Mouse (Mus musculus) embryonic facial prominence, embryonic 15.5 days (tissue): ENCODE data around the gene Bag5. TPM values are rescaled to one million over a fixed set of nuclear protein-coding genes. Genes with fewer than 3 reads are reported as not detected.
A peak's percentile ranks its signal among the peaks of the same experiment; 100 is the strongest.

Experiments used
- ATAC-seq: fragments of 200-750 bp; cut with Nextera tagmentation; 2 replicates; pipeline ENCODE4 v1.8.0; 2017; ENCODE audit warnings: low read depth, moderate TSS enrichment; ENCODE audit not compliant: insufficient number of reproducible peaks, low FRiP score, low TSS enrichment
- H3K27ac ChIP-seq: fragments of 300-500 bp; sonication (generic); replicated peaks from 2 replicates; pipeline ENCODE4 v1.5.1; 2015; ENCODE audit warnings: mild to moderate bottlenecking, inconsistent platforms
- H3K27me3 ChIP-seq: fragments of 300-500 bp; sonication (generic); 2 replicates; pipeline ENCODE4 v1.6.1; 2015; ENCODE audit warnings: inconsistent platforms
- H3K36me3 ChIP-seq: fragments of 300-500 bp; sonication (generic); 2 replicates; pipeline ENCODE4 v1.6.1; 2015; ENCODE audit warnings: mild to moderate bottlenecking, inconsistent platforms
- H3K4me1 ChIP-seq: fragments of 300-500 bp; sonication (generic); 2 replicates; pipeline ENCODE4 v1.6.1; 2015; ENCODE audit warnings: inconsistent platforms
- H3K4me2 ChIP-seq: fragments of 300-500 bp; sonication (generic); replicated peaks from 2 replicates; pipeline ENCODE4 v1.6.1; 2015; ENCODE audit warnings: mild to moderate bottlenecking, inconsistent platforms
- H3K4me3 ChIP-seq: fragments of 300-500 bp; sonication (generic); replicated peaks from 2 replicates; pipeline ENCODE4 v1.5.1; 2015; ENCODE audit warnings: mild to moderate bottlenecking, inconsistent platforms
- H3K9ac ChIP-seq: fragments of 300-500 bp; sonication (generic); 2 replicates; pipeline ENCODE4 v1.6.1; 2015; ENCODE audit warnings: inconsistent platforms
- H3K9me3 ChIP-seq: fragments of 300-500 bp; sonication (generic); replicated peaks from 2 replicates; pipeline ENCODE4 v1.6.1; 2016; ENCODE audit warnings: inconsistent platforms
- WGBS: fragments of 180-500 bp; shearing (Covaris S2); methylation state at CpG from one replicate; pipeline ENCODE4 v1.1.7; 2015; 5-methylcytosine and 5-hydroxymethylcytosine counted together
- polyA plus RNA-seq: library from polyadenylated mRNA; unstranded; fragments of >200 nt; fragmentation: Nextera tagmentation; extraction: Ambion mirVana; gene quantifications from 2 replicates; pipeline ENCODE4 v1.2.1, GENCODE M21; 2015

Bag5 gene
- polyA plus RNA-seq, 1 experiment from 2014 or later: 65.5 TPM

DNA sequence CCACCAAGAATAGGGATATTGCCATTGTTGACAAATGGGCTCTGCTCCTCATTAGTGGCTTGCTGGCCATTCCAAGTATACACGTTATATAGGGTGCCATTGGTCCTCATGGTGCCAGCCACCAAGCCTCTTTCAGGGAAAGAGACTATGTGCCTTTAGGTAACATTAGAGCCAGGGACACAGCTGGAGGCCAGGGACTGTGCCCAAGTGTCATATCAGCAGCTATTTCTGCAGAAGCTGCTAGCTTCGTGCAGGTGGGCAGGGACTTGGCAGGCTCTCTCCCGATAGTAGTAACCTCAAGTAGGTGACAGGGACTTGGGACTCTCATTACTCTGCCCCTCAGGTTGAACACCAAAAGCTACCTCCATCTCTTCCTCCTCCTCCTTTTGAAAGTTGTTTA is 21.9 kb upstream of the Bag5 start:
- Histone ChIP-seq H3K9ac (no peak overlapping the region), H3K4me1 (peaks cover 7% of the 10 kb centered on the region), H3K27me3 (no peaks in the 10 kb centered on the region), H3K27ac (no peak overlapping the region), H3K4me3 (no peak overlapping the region), H3K36me3 (peaks cover 1% of the 10 kb centered on the region; the same call in 1 of the 2 replicates), H3K9me3 (no peaks in the 10 kb centered on the region), H3K4me2 (no peak overlapping the region)
- no peak for ATAC-seq
- WGBS: 87% methylated on average over 3 of the region's 3 CpGs

DNA sequence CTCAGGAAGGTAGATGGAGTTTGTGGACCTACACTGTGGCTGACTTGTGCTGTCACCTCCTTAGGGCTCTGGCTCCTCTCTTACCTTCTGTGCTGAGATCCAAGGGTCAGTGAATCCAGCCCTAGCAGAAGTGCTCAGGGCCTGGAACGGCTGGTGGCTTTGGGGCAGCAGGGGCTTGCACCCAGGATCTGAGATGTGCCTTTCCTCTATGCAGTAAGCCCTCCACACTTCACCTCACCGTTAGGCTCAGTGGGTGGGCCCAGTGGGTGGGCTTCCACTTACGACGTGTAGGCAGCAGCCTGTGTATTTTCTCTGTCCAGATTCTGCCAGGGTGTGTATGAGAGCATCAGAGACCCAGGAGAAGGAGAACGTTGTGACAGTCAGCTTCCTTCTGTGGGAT is 19.9 kb upstream of the Bag5 start:
- ATAC-seq: no peak
- H3K36me3 ChIP-seq: peaks cover 10% of the 10 kb centered on the region; the same call in 1 of the 2 replicates
- peaks cover 7% of the 10 kb centered on the region for H3K4me1 ChIP-seq
- H3K27ac ChIP-seq: no peak overlapping the region; the same call in 1 of the 2 replicates
- no peak overlapping the region for H3K4me2 ChIP-seq
- no peak overlapping the region for H3K4me3 ChIP-seq
- no peak overlapping the region for H3K9ac ChIP-seq
- 56% methylated on average over 5 of the region's 5 CpGs for WGBS
- H3K9me3 ChIP-seq: no peaks in the 10 kb centered on the region
- no peaks in the 10 kb centered on the region for H3K27me3 ChIP-seq

DNA sequence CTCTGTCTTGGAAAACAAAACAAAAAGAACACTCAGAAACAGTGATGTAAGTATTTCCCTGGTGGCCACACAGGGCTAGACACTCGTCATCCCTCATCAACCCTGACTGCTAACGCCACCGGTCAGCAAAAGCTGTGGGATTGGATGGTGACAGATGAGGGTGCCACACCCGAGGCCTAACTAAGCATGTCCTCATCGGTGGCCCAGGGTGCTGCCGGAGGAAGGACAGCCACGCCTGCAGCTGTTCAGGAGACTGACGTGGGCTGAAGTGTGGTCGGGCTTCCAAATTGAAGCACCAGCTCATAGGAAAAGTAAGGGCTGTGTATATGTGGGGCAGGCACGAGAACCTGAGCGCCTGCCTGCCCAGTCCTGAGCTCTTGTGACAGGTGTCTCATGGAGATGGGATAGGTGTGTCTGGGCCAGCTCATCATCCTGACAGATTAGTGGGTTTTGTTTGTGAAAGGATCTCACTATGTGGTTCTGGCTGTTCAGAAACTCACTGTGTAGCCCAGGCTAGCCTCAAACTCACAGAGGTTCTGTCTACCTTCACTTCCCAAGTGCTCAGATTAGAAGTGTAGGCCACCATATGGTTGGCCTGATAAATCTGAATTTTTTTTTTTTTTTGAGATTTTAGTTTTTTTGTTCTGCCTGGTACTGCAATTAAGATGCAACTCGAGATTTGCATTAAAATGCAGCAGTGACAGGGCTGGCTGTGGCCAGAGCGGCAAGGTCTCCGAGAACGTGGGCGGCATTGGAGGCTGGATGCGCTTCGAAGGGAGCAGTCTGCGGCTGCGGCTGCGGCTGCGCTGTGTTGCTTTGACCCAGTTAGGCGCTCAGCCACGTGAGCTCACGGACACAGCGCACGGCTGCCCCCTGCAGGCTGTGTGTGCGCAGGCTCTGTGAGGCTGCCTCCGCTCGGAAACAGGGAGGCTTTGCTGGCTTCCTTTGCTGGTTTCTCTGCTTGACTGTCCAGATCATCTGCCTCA is 19.1 kb upstream of the Bag5 start:
- 29% methylated on average over 30 of the region's 30 CpGs for WGBS
- H3K27ac ChIP-seq: peak overlapping the region; percentile 30; the same call in 1 of the 2 replicates

DNA sequence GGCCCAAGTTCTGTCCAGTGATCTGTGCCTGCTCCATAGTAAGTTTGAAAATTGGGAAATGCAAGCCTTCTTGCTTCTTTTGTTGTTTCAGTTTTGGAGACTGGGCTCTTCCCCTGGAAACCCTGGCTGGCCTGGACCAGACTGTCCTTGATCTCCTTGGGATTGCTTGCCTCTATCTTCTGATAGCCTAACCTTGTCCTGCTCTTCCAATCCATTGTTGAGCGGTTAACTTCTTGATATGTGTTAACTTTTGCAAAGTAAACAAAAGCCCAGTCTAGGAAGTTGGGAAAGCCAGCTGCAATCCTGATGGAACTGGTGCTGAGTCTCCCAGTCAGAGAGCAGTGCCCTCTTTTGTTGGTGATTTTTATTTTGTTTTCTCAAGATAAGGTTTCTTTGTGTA is 14.9 kb upstream of the Bag5 start:
- Histone ChIP-seq H3K4me2 (no peak overlapping the region), H3K36me3 (peaks cover 30% of the 10 kb centered on the region), H3K27ac (no peak overlapping the region), H3K9ac (no peak overlapping the region), H3K9me3 (no peaks in the 10 kb centered on the region), H3K27me3 (no peaks in the 10 kb centered on the region), H3K4me3 (no peak overlapping the region), H3K4me1 (peaks cover 9% of the 10 kb centered on the region)
- ATAC-seq: no peak
- 97% methylated on average over 1 of the region's 1 CpGs for WGBS

More for the DNA sequence above, 19.1 kb upstream of the Bag5 start:
- peaks cover 17% of the 10 kb centered on the region; the same call in 1 of the 2 replicates for H3K36me3 ChIP-seq
- no peaks in the 10 kb centered on the region for H3K27me3 ChIP-seq
- no peaks in the 10 kb centered on the region for H3K9me3 ChIP-seq
- H3K4me1 ChIP-seq: peaks cover 7% of the 10 kb centered on the region
- H3K4me2 ChIP-seq: peak overlapping the region; percentile 42
- peak; percentile 90 for ATAC-seq
- peak overlapping the region; percentile 6; the same call in 1 of the 2 replicates for H3K4me3 ChIP-seq
- H3K9ac ChIP-seq: no peak overlapping the region

DNA sequence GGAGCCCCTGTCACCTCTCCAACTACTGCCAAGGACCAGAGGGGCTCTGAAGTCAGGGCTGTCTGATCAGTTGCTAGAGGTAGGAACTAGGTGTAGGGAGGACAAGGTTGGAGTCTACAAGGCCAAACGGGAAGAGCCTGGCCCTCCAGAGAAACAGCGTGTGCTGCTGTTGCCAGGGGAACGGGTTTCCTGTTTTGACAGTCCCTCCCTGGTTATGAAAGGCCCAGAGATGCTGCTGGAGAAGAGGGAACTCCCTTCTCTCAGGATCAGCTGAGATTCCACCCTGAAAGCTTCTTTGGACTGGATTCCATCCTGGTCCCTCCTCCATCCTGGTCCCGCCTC is 13.0 kb upstream of the Bag5 start:
- Histone ChIP-seq H3K9me3 (no peaks in the 10 kb centered on the region), H3K4me2 (no peak overlapping the region), H3K36me3 (peaks cover 32% of the 10 kb centered on the region), H3K27me3 (no peaks in the 10 kb centered on the region), H3K9ac (no peak overlapping the region), H3K4me1 (0 out of 2 replicates have a peak, but pooled peaks cover 3% of the 10 kb centered on the region), H3K27ac (peak overlapping the region; percentile 48), H3K4me3 (no peak overlapping the region)
- WGBS: 55% methylated on average over 4 of the region's 4 CpGs
- ATAC-seq: no peak

DNA sequence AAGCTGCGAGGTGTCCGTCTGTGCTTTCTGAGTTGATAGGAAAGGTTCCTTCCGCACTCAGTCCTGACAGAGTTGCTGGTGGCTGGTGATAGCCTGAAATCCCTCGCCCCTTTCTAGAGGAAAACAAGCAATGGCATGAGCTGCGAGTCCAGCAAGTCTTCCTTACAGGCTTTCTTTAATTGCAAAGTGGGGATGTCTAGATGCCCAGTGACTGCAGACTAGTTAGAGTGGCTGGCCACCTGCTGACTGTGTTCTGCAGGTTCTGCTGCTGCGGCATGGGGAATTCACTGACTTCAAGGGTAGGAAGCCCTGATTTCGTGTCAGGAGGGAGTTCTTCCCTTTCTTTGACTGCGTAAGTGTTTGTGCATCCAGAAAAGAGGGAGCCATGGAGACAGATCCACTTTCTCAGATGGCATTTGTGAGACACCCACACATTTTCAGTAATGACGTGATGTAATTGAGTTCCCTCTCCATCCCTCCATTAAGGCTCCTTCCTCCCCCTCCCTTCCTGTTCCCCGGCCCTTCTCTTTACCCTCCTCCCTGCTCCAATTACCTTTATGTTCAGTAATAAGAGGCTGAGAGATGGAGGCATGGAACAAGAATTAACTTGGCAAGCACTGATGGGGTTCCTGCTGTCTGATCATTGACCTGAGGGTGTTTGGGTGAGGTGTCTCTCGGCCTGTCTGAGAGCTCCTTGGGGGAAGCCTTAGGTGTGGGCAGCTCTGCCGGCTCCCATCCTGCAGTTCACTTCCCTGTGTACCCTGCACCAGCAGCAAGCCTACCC is 12.5 kb upstream of the Bag5 start:
- Histone ChIP-seq H3K9me3 (no peaks in the 10 kb centered on the region), H3K4me2 (no peak overlapping the region), H3K36me3 (peaks cover 32% of the 10 kb centered on the region), H3K4me1 (0 out of 2 replicates have a peak, but pooled peaks cover 3% of the 10 kb centered on the region), H3K27me3 (no peaks in the 10 kb centered on the region), H3K4me3 (no peak overlapping the region), H3K9ac (no peak overlapping the region), H3K27ac (peak overlapping the region; percentile 48)
- no peak for ATAC-seq
- 58% methylated on average over 12 of the region's 12 CpGs for WGBS

DNA sequence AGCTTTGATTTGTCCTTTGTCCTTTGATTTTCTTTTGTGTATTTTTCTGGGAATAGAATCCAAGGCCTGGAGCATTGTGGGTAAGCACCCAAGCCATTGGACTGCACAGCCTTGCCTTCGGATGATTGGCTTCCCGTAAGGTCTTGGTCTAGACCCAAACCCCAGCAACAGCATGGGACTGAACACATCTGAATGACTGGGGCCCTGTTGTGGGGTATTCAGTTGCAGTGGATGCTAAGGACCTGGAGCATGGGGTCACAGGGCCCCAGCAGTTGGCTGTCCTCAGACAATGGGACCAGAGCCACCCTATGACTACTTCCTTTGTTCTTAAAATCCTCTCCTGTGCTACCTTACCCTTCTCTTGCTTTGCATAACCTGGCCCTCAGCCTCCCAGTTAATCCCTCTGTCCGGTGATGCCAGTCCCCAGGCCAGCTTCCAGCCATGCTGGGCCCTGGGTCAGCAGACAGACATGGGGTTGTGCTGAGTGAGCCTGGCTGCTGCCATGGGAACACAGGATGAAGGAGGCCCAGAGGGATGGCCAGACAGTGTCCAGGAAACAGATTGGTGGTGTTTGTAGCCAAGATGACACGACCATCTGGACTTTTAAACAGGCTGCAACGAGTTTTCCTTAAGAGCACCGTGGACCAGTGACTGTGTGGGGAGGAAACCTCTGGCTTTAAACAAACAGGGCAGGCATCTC is 11.7 kb upstream of the Bag5 start:
- H3K27ac ChIP-seq: no peak overlapping the region
- H3K4me3 ChIP-seq: no peak overlapping the region
- H3K36me3 ChIP-seq: peaks cover 30% of the 10 kb centered on the region
- peak; percentile 31; the same call in 1 of the 2 replicates for ATAC-seq
- H3K9me3 ChIP-seq: no peaks in the 10 kb centered on the region
- WGBS: 55% methylated on average over 6 of the region's 6 CpGs
- H3K4me1 ChIP-seq: 0 out of 2 replicates have a peak, but pooled peaks cover 3% of the 10 kb centered on the region
- H3K9ac ChIP-seq: no peak overlapping the region
- H3K27me3 ChIP-seq: no peaks in the 10 kb centered on the region
- no peak overlapping the region for H3K4me2 ChIP-seq

DNA sequence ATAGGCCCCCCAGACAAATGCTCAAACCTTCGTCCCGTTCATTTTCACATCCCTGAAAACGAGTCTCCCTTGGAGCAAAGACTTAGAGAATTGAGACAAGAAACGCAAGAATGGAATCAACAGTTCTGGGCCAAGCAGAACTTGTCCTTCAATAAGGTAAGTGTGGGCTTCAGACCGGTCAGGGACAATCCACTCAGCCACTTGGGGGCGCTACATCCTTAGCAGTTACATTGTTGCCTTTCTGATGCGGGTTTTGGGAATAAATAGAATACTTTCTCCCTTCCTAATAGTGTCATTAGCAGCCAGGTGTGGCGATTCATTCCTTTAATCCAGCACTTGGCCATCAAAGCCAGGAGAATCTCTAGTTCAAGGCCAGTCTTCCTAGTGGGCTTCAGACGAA is 9.6 kb upstream of the Bag5 start:
- Histone ChIP-seq H3K27ac (no peak overlapping the region), H3K9ac (no peak overlapping the region), H3K4me2 (no peak overlapping the region), H3K9me3 (no peaks in the 10 kb centered on the region), H3K4me1 (peaks cover 10% of the 10 kb centered on the region; the same call in 1 of the 2 replicates), H3K4me3 (no peak overlapping the region), H3K36me3 (peaks cover 21% of the 10 kb centered on the region), H3K27me3 (no peaks in the 10 kb centered on the region)
- WGBS: 69% methylated on average over 9 of the region's 9 CpGs
- ATAC-seq: no peak

DNA sequence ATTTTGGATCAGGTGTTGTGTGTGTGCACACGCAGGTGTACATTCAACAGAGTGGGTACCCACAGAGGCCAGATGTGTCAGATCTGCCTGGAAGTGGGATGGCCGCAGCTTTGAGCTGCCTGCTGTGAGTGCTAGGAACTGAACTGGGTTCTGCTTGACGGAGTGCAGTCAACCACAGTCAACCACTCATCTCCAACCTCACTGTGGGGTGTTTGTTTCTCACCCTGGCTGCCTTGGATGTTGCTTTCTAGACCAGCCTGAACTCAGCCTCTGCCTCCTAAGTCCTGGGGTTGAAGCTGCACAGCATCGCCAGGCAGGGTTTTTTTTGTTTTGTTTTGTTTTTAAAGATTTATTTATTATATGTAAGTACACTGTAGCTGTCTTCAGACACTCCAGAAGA is 7.2 kb upstream of the Bag5 start:
- Histone ChIP-seq H3K4me3 (no peak overlapping the region), H3K4me1 (peaks cover 7% of the 10 kb centered on the region; the same call in 1 of the 2 replicates), H3K9me3 (no peaks in the 10 kb centered on the region), H3K4me2 (no peak overlapping the region), H3K27me3 (no peaks in the 10 kb centered on the region), H3K27ac (no peak overlapping the region), H3K36me3 (peaks cover 22% of the 10 kb centered on the region), H3K9ac (no peak overlapping the region)
- WGBS: 81% methylated on average over 4 of the region's 4 CpGs
- ATAC-seq: no peak

DNA sequence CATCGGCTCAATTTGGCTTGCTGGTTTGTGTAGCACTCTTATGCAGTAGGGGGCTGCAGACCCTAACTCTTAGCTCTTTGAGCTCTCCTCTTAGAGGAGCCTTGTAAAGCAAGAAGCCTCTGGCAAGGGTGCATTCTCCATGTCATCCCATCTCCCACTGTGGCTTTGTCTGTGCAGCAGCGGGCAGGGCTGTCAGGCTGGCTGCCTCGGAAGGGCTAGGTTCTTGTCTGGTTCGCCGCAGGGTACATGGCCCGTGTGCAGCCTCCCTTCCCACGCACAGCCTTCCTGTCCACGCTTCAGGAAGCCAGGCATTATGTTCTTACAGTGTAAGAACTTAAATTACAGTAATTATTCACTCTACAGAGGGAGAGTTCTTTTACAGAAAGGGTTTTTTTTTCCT is 5.6 kb upstream of the Bag5 start:
- peak; percentile 37; the same call in 1 of the 2 replicates for ATAC-seq
- Histone ChIP-seq H3K4me1 (peaks cover 20% of the 10 kb centered on the region), H3K27me3 (no peaks in the 10 kb centered on the region), H3K4me2 (no peak overlapping the region), H3K36me3 (peaks cover 15% of the 10 kb centered on the region; the same call in 1 of the 2 replicates), H3K9ac (no peak overlapping the region), H3K9me3 (no peaks in the 10 kb centered on the region), H3K4me3 (no peak overlapping the region), H3K27ac (peak overlapping the region; percentile 58)
- WGBS: 28% methylated on average over 8 of the region's 8 CpGs
